Mouse (Mus musculus): ENCODE results near the gene Fam222b. TPM values are rescaled to one million over a fixed set of nuclear protein-coding genes. Genes with fewer than 3 reads are reported as not detected.

The Fam222b gene
- polyA plus RNA-seq, 1 experiment, result not detected

GRCm38 (mm10) chr11:78168541-78169468, 74.3 kb downstream of the Fam222b start:
- Histone ChIP-seq H3K4me1 (ENCODE audit: control insufficient read depth, insufficient read depth, low read length) (peaks cover 18% of the 10 kb centered on the region), H3K27ac (ENCODE audit: insufficient read depth, low read depth, low read length) (no peak overlapping the region), H3K4me3 (ENCODE audit: insufficient read depth, low read depth, low read length) (no peak overlapping the region)
- 60% methylated on average over 19 of the region's 19 CpGs for WGBS
- no peak for TF ChIP-seq POLR2A (IDR thresholded peaks at IDR 0.05; ENCODE audit: insufficient read depth, low read depth, low read length)
- no peak for TF ChIP-seq CTCF (IDR thresholded peaks at IDR 0.05; ENCODE audit: insufficient read depth, low read depth, low read length)

GRCm38 (mm10) chr11:78170306-78170705, 75.8 kb downstream of the Fam222b start:
- no peak for TF ChIP-seq POLR2A (IDR thresholded peaks at IDR 0.05; ENCODE audit: insufficient read depth, low read depth, low read length)
- TF ChIP-seq CTCF (IDR thresholded peaks at IDR 0.05; ENCODE audit: insufficient read depth, low read depth, low read length), result no peak
- WGBS, result 95% methylated on average over 15 of the region's 15 CpGs
- Histone ChIP-seq H3K27ac (ENCODE audit: insufficient read depth, low read depth, low read length) (no peak overlapping the region), H3K4me3 (ENCODE audit: insufficient read depth, low read depth, low read length) (no peak overlapping the region), H3K4me1 (ENCODE audit: control insufficient read depth, insufficient read depth, low read length) (peaks cover 6% of the 10 kb centered on the region)

- no peak overlapping the region for H3K4me3 ChIP-seq (ENCODE audit: insufficient read depth, low read depth, low read length)
- 67% methylated on average over 4 of the region's 4 CpGs for WGBS
- TF ChIP-seq POLR2A (IDR thresholded peaks at IDR 0.05; ENCODE audit: insufficient read depth, low read depth, low read length) (no peak), CTCF (IDR thresholded peaks at IDR 0.05; ENCODE audit: insufficient read depth, low read depth, low read length) (no peak)
- H3K4me1 ChIP-seq (ENCODE audit: control insufficient read depth, insufficient read depth, low read length), result no peaks in the 10 kb centered on the region
- no peak overlapping the region for H3K27ac ChIP-seq (ENCODE audit: insufficient read depth, low read depth, low read length)
These were observed 76.9 kb downstream of the Fam222b start for GRCm38 (mm10) chr11:78171328-78171727.

- H3K27ac ChIP-seq (ENCODE audit: insufficient read depth, low read depth, low read length), result no peak overlapping the region
- TF ChIP-seq CTCF (IDR thresholded peaks at IDR 0.05; ENCODE audit: insufficient read depth, low read depth, low read length) (no peak), POLR2A (IDR thresholded peaks at IDR 0.05; ENCODE audit: insufficient read depth, low read depth, low read length) (no peak)
- WGBS, result 85% methylated on average over 16 of the region's 16 CpGs
- H3K4me1 ChIP-seq (ENCODE audit: control insufficient read depth, insufficient read depth, low read length), result peaks cover 7% of the 10 kb centered on the region; the same call in 1 of the 2 replicates
- no peak overlapping the region for H3K4me3 ChIP-seq (ENCODE audit: insufficient read depth, low read depth, low read length)
These were observed 77.7 kb downstream of the Fam222b start for GRCm38 (mm10) chr11:78172034-78172747.

- Histone ChIP-seq H3K4me3 (ENCODE audit: insufficient read depth, low read depth, low read length) (no peak overlapping the region), H3K4me1 (ENCODE audit: control insufficient read depth, insufficient read depth, low read length) (peaks cover 12% of the 10 kb centered on the region), H3K27ac (ENCODE audit: insufficient read depth, low read depth, low read length) (no peak overlapping the region)
- TF ChIP-seq POLR2A (IDR thresholded peaks at IDR 0.05; ENCODE audit: insufficient read depth, low read depth, low read length), result no peak
- TF ChIP-seq CTCF (IDR thresholded peaks at IDR 0.05; ENCODE audit: insufficient read depth, low read depth, low read length), result no peak
- WGBS, result 89% methylated on average over 19 of the region's 19 CpGs
These were observed 78.4 kb downstream of the Fam222b start for GRCm38 (mm10) chr11:78172748-78173383.

- H3K4me3 ChIP-seq (ENCODE audit: insufficient read depth, low read depth, low read length), result no peak overlapping the region
- peaks cover 24% of the 10 kb centered on the region for H3K4me1 ChIP-seq (ENCODE audit: control insufficient read depth, insufficient read depth, low read length)
- no peak overlapping the region for H3K27ac ChIP-seq (ENCODE audit: insufficient read depth, low read depth, low read length)
- no peak for TF ChIP-seq POLR2A (IDR thresholded peaks at IDR 0.05; ENCODE audit: insufficient read depth, low read depth, low read length)
- TF ChIP-seq CTCF (IDR thresholded peaks at IDR 0.05; ENCODE audit: insufficient read depth, low read depth, low read length), result no peak
- 94% methylated on average over 3 of the region's 3 CpGs for WGBS
These were observed 80.0 kb downstream of the Fam222b start for GRCm38 (mm10) chr11:78174506-78174905.

- Histone ChIP-seq H3K4me1 (ENCODE audit: control insufficient read depth, insufficient read depth, low read length) (peaks cover 24% of the 10 kb centered on the region), H3K4me3 (ENCODE audit: insufficient read depth, low read depth, low read length) (peak overlapping the region; percentile 82), H3K27ac (ENCODE audit: insufficient read depth, low read depth, low read length) (no peak overlapping the region)
- WGBS, result 6% methylated on average over 10 of the region's 10 CpGs
- TF ChIP-seq POLR2A (IDR thresholded peaks at IDR 0.05; ENCODE audit: insufficient read depth, low read depth, low read length) (no peak), CTCF (IDR thresholded peaks at IDR 0.05; ENCODE audit: insufficient read depth, low read depth, low read length) (no peak)
These were observed 81.4 kb downstream of the Fam222b start for GRCm38 (mm10) chr11:78175771-78176401.

- TF ChIP-seq CTCF (IDR thresholded peaks at IDR 0.05; ENCODE audit: insufficient read depth, low read depth, low read length) (no peak), POLR2A (IDR thresholded peaks at IDR 0.05; ENCODE audit: insufficient read depth, low read depth, low read length) (no peak)
- Histone ChIP-seq H3K27ac (ENCODE audit: insufficient read depth, low read depth, low read length) (no peak within 1 kb of the TSS), H3K4me1 (ENCODE audit: control insufficient read depth, insufficient read depth, low read length) (peaks cover 24% of the 10 kb centered on the region), H3K4me3 (ENCODE audit: insufficient read depth, low read depth, low read length) (peak within 1 kb of the TSS; percentile 82)
- WGBS, result under 1% methylated on average over 32 of the region's 32 CpGs
These were observed 82.0 kb downstream of the Fam222b start, which contains the start of the genes Nek8 and Tlcd1 for GRCm38 (mm10) chr11:78176402-78176862. Gene Nek8, minus strand, starts transcription at chr11:78176675. Gene Tlcd1, plus strand, starts transcription at chr11:78176711.
